ENCODE assay signal across 8 mouse cellular contexts in the genomic region with DNA sequence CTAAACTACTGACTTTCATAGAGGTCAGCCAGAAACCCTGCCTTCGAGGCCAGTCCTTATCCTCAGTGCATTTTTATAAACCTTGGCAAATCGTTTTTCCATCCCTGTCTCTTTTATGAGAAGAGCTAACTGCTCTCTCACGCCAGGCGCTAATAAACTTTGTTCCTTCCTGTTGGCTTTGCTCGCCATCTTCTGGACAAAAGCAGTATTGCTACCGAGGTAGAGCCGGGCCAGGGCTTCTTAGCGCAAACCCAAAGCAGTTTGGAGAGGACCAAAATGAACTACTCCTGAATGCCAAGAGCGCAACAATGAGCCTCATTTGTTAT. TPM values are rescaled to one million over a fixed set of nuclear protein-coding genes. Genes with fewer than 3 reads are reported as not detected.
A peak's percentile ranks its signal among the peaks of the same experiment; 100 is the strongest.
DNase-seq lines count a peak whose midpoint lies in the region; ATAC-seq lines count a peak whose summit lies in the region.

No protein-coding gene starts in this region.

- 5% methylated on average over 9 of the region's 9 CpGs for WGBS in hindbrain, embryonic 13.5 days

- H3K4me2 ChIP-seq in hindbrain, embryonic 13.5 days: peak overlapping the region; percentile 11

- no peak overlapping the region for H3K9ac ChIP-seq in hindbrain, embryonic 13.5 days

- DNase-seq in Muller cell, postnatal 12 days (ENCODE audit: inconsistent ontology term): peak; percentile 84
- DNase-seq in cerebellum, adult 8-10 months: peak; percentile 75
- peak; percentile 49 to 96 for DNase-seq in frontal cortex, adult 2 months (ENCODE audit: extremely low spot score in 1 of 2, low spot score in 1 of 2)
- peak; percentile 94 to 96 for DNase-seq in layer of hippocampus, postnatal 10 days (ENCODE audit: low spot score in 2 of 2)
- peak; percentile 89 to 93 for DNase-seq in right cerebral cortex, adult 2 months (ENCODE audit: low spot score in 2 of 2)
- DNase-seq in urinary bladder, postnatal 4 days (ENCODE audit: low spot score in 2 of 2): peak; percentile 72 to 89

- H3K4me3 ChIP-seq in hindbrain, embryonic 13.5 days: no peak overlapping the region

- peaks cover 18% of the 10 kb centered on the region for H3K27me3 ChIP-seq in hindbrain, embryonic 13.5 days

- H3K27ac ChIP-seq in hindbrain, embryonic 13.5 days: peak overlapping the region; percentile 73; the same call in 1 of the 2 replicates

- ATAC-seq in hindbrain, embryonic 13.5 days (ENCODE audit: low FRiP score): peak; percentile 57
- peak; percentile 62 for ATAC-seq in megakaryocyte, adult 5-6 weeks (ENCODE audit: poor library complexity, severe bottlenecking)

- H3K36me3 ChIP-seq in hindbrain, embryonic 13.5 days: no peaks in the 10 kb centered on the region

- H3K9me3 ChIP-seq in hindbrain, embryonic 13.5 days: no peaks in the 10 kb centered on the region

- peaks cover 27% of the 10 kb centered on the region for H3K4me1 ChIP-seq in hindbrain, embryonic 13.5 days (replicated peaks)

RNA-seq across cellular contexts. Expression of a gene that starts 11.0 kb away (rescaled TPM):
- not detected in 2 replicates for polyA plus RNA-seq in frontal cortex, adult 2 months (2012; rRNA removed)
- polyA plus RNA-seq in hindbrain, embryonic 13.5 days (2015; fragmentation: Nextera tagmentation; extraction: Ambion mirVana): not detected in 2 replicates
- total RNA-seq in layer of hippocampus, postnatal 10 days (2021): not detected
- total RNA-seq in megakaryocyte, adult 5-6 weeks (2015): not detected in 2 replicates
- total RNA-seq in megakaryocyte, adult 5-6 weeks (2017): not detected in 2 replicates

RNA-seq across cellular contexts. Expression of a gene that starts 41.6 kb away (rescaled TPM):
- 0.18 TPM in 1 of 2 replicates, not detected in the other for polyA plus RNA-seq in frontal cortex, adult 2 months (2012; rRNA removed)
- not detected in 2 replicates for polyA plus RNA-seq in hindbrain, embryonic 13.5 days (2015; fragmentation: Nextera tagmentation; extraction: Ambion mirVana)
- total RNA-seq in layer of hippocampus, postnatal 10 days (2021): under 1 TPM in 1 of 2 experiments, not detected in 1; 0.37 TPM
- total RNA-seq in megakaryocyte, adult 5-6 weeks (2015): not detected in 2 replicates
- not detected in 2 replicates for total RNA-seq in megakaryocyte, adult 5-6 weeks (2017)

RNA-seq across cellular contexts. Expression of a gene that starts 56.8 kb away (rescaled TPM):
- 31.9 and 33.3 TPM in 2 replicates for polyA plus RNA-seq in frontal cortex, adult 2 months (2012; rRNA removed)
- 6.2 and 6.9 TPM in 2 replicates for polyA plus RNA-seq in hindbrain, embryonic 13.5 days (2015; fragmentation: Nextera tagmentation; extraction: Ambion mirVana)
- total RNA-seq in layer of hippocampus, postnatal 10 days (2021): 10 to 100 TPM; 38.6 to 39.4 TPM
- 16.5 and 25.2 TPM in 2 replicates for total RNA-seq in megakaryocyte, adult 5-6 weeks (2015)
- 16.5 and 17.8 TPM in 2 replicates for total RNA-seq in megakaryocyte, adult 5-6 weeks (2017)
